Mouse (Mus musculus) 3T3-L1 (cell line): ENCODE measurements at regions not wholly inside any gene's neighbourhood (a gene's known extent, or its start where the extent isn't known, plus 50 kb on each side); places are given as distances from the start of the nearest gene placed in this dataset.

Experiments
- DNase-seq: peaks from one replicate; pipeline ENCODE4 v3.0.0-alpha.2; 2015; ENCODE audit warnings: low read depth, low spot score

DNA sequence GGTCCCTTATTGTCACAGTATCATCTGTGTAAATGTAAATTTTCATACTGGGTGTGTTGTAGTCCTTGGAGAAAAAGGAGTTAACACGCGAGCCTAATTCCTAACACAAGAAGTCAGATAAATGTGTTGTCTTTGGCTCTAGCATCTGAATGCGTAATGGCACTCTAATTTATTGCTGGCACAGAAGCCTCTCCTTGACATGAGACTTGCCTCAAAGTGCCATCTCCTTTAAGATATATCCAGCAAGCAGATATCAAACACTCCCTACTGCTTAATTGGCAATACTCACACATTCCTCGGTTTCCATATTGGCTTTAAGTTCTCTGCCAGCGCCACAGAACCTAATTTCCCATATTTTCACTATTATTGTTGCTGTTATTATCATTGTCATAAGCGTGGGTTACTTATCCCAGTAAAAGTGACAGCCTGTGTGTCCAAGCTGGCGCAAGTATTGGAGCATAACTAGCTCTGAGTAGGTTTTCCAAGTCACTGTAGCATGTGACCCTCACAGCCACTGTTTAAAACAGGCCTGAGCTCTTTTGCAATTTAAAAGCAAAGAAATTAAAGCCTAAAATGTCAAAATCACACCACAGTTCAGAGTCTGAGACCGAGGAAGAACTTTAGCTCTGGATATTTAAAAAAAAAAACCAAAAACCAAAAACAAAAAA is 156.9 kb upstream of the Gorab start:
- DNase-seq = peak; percentile 25

DNA sequence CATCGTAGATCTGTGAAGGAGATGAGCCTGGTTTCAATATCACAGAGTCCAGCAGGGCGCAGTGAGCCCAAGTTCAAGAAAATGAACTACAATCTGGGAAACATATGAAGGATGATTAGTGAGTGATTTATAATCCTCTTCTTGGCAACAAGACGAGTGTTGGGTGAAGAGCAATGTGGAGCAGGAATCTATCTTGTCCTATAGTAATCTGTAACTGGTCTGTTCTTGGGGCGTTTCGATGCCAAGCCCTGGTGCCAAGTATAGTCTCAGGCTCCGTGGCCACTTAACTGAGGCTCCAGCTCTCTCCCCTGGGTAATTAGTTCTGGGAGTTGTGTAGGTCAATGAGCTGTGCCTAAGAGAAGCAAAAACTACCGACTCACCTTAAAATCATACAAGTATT is 154.4 kb upstream of the Gorab start:
- no peak for DNase-seq

DNA sequence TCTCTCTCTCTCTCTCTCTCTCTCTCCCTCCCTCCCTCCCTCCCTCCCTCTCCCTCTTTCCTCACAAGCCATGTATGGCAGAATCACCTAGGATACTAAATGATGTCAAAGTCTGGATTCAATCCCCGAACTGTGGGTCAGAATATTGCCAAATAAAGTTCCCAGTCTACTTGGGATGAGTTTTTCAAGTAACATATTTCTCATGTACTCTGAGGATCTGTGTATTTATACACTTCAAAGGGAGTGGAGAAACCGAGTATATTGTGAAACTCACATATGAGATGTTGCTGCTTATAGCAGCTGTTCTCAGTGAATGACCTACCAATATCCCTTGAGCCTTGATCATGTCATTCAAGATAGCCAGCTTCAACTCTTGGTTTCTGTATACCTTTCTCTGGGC is 151.7 kb upstream of the Gorab start:
- no peak for DNase-seq

DNA sequence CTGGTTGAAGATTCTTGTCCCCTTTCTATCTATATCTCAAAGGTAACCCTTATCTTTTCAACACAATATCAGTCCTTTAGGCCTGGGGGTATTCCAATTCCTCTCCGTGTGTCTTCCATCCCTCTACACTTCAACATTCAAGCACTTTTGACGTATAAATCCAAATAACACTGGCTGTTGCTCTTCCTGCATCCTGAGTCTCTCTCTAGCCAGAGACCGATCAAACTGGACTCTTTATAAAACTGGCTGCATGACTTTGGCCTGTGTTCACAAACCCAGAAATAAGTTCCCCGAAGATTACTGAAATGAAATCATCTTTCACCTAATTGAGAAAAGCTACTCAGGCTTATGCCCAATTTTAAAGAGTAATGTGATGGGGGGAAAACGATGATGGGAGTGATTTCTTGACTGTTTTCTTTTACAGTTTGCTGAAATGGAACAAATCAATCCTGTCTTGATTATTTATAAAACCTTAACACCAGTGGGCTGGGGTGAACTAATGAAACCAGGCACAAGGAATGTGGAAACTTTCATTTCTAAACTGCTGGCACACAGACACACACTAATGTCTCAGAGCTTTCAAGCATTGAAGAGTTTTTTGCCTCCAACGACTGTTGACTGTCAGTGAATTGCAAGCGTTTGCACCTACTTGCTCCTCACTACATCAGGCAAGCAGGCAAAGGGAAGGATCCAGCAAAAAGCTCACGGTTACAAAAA is 135.5 kb upstream of the Gorab start:
- no peak for DNase-seq

DNA sequence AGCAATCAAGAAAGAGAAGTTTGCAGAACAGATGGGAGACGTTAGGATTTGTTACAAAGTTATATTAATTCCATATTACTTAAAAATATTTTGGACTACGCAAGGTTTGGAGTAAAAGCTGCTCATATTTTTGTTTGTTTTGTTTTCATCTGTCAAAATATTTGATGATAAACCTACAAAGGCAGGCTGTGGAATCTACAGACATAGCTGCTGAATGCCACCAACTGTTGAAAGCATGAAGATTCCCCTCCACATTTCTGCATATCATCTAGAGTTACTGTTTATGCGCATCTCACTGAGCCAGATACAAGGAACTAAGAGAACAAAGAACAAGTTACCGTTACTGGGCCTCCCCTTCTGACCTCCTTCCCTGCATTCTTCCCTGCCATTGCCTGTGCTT is 127.1 kb upstream of the Gorab start:
- no peak for DNase-seq

DNA sequence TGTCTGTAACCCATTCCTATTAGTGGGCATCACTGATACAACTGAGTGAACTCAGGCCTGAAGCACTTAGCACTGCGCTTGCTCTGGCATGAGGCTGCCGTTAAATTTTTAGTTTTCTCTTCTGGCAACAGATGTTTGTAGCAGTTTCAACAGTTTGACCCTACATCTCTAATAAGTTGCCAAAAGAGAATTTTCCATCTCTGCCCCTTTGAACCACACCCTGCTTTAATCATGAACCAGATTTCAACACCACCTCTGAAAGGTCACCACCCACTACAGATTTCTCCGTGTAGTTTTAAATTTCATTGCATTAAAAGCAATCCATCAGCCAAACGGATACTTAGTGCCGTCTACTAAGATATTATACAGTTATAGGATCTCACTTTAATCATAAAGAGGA is 114.5 kb upstream of the Gorab start:
- peak; percentile 56 for DNase-seq

DNA sequence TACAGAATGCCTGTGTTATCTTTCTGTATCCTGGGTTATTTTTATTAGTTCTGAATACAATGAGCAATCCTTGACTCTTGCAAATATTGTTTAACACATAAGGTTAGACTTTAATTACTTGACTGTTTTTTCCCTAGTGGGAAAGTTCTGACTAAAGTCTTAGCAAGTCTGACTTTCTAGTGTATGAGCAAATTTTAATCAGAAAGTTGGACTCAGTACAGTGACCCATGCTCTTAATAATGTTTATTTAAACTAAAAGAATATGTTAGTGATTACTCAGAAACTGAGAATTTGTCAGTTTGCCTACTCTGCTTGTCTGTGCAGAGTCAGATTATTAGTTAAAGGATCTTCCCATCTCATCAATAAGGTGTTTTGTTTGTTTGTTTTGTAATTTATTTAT is 109.4 kb upstream of the Gorab start:
- DNase-seq = peak; percentile 62

DNA sequence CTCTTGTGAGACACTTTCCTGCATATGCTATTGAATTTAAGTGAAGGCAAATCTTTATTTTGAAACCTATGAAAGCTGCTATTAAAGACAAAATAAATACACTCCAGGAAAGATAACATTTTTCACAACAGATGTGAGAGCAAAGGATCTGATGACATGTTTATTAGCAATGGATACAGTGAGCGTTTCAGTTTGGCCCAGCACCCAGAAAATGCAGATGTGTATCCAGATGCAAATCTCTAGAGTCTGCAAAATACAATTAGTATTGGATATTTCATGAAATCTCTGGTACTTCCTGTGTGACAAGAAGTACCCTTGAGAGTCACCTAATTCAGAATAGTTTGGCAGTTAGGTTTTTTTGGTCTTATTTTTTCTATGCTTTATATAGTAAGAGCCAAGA is 108.5 kb upstream of the Gorab start:
- peak; percentile 61 for DNase-seq

DNA sequence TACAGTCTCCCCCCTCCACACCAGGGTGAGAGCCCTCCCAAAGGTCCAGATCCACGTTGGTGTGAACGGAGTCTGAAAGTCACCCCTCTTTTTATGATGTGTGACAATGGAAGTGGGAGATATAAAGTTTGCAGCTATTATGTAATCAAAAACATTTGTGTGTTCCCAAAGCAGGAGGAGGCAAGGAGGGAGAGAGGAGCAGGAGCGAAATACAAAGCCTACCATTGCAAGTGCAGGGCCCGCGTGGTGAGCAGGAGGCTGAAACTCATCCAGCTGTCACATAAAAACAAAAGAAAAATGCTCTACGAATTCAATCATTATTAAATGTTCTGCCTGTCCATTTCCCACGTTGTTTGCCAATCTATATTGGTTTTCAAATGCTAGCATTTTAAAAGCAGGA is 101.6 kb upstream of the Gorab start:
- no peak for DNase-seq

DNA sequence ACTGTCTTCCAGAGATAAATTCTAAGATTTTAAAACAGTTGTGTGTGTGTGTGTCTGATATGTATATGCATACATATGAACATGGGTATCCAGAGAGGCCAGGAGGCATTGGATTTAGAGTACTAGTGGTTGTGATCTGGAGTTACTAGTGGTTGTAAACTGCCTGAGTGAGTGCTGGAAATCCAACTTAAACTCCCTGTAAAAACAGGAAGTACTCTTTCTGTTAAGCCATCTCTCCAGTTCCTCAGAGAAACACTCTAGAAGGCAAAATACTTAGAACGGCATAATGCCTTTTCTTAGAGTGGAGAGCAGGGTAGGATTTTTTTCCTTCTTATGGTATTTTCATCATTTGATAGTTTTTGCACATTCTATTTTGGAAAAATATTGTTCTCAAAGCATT is 99.1 kb upstream of the Gorab start:
- DNase-seq = no peak

DNA sequence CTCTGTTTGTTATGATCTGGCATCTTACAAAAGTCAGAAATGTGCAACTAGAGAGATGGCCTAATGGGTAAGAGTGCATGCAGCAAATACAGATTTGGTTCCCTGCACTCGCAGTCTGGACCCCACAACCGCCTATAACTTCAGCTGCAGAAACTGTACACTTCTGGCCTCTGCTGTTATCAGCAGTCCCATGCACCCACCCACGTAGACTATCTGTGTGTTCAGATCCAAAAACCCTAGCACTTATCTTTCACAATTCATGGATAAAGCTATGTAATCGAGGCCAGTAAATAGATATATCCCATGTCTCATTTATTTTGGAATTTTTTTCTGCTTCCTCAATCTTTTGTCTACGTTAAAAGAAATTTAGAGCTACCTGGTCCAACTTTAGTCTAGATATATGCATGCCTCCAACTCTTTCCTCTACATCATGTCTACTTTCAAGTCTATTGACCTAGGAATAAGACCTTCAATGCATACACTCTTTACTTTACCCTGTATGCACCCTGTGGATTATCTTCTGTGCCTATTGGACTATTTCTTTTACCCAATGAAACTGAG is 95.0 kb upstream of the Gorab start:
- DNase-seq = no peak

DNA sequence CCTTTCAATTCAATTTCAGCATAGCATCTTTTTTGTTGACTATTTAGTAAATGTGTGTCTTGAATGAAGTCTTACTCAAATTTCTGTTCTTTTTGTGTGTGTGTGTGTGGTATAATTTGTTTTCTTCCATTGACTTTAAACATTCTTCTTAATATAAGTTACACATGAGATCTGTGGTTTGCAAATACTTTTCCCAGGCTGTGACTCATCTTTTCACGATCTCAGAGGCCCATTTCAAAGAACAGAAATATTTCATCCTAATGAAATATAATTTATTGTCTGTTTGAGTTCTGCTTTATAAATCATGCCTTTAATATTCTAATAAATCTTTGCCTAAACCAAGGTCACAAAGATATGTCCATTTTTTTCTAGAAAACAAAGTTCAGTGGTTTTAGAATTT is 92.9 kb upstream of the Gorab start:
- DNase-seq = peak; percentile 75

DNA sequence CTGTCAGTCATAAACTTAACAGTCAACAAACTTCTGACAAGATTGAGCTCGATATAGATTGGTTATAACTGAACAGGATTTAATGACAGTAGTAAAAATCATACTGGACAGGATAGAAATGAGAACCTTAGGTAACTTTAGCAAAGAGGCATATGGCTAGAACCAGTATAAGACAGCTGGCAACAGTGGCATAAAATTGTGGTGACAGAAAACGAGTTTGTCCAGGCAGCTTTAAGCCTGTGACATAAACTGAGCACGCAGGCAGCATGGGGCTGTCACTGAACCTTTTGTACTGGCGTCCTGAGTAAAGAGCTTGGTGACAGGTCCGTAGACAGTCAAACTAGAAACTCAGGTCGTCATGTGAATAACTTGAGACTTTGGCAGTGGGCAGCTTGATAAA is 85.1 kb upstream of the Gorab start:
- DNase-seq = no peak

DNA sequence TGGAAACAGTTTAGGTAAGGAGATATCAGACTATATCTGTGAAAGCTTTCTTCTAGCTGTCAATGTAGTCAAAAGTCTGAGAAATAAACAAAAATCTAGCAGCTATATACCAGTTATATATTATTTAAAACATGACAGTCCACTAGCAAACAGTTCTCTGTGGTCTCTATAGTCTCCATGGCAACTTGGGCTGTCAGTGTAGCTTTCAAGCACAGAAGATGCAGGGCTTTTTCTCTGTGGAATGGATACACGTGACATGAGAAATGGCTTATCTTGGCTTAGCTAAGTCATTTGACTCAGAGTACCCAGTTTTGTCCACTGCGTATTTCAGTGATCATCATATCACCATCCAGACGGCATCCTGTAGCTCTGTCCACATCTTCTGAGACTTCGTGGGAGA is 84.6 kb upstream of the Gorab start:
- no peak for DNase-seq

DNA sequence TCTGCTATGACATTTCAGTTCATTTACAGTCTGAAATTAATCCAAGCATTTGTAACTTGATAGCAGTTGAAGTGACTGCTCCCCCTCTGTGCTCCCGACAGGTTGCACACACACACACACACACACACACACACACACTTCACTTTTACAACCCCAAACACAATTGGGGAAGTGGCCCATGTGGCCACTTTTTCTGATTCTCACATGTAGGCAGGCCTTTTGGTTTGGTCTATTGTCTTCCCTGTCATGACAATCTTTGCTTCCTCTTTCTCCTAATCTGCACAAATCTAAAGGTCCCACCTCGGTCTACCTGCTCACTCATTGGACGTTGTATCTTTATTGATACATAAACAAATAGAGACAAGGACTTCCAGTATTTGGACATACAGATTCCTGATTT is 79.6 kb upstream of the Gorab start:
- DNase-seq = no peak

DNA sequence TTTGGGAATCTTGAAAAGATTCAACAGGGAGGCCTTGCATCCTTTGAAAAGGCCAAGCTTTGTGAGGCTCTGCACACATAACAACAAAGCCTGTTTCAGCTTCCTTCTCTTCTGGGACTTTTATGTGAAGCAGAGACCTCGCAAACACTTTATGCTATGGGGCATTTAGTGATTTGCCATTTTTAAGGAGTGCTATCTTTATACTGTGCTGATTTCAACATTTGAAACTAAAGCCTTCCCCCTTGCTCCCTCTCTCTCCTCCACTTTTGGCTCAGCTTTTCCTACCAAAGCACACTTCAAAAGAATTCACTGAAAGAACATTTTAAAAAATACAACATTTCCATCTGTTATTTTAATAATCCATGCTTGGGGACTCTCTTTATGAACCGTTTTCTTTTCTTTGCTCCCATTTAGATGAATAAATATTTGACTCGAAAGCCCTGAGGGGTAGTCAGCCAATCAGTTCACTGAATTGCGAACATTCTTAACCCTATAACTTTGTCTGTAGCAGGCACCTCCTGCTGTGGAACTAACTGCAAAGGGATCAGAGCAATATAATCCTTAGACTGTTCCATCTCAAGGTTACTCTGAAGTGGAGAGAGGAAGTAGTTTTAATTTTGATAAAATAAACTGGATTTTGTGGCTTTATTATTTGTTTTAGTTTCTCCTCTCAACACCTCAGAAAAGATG is 74.2 kb upstream of the Gorab start:
- DNase-seq = no peak

DNA sequence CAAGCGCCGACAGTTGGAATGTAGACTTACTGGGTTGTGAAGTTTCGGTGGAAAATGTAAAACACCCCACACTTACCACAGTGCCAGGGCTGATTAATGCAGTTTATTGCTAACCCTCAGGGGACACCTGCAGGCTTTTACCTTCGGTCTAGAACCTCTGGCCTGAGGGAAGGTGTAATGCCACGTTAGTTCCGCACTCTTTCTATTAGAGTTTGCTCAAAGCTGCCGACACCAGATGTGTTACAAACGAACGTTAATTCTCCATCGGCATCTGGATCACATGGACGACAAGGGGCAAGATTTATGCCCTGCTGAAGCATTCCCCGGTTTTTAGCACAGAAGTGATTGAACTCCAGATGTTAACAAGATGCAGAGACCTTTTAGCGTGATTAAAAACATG is 57.7 kb upstream of the Gorab start:
- no peak for DNase-seq

DNA sequence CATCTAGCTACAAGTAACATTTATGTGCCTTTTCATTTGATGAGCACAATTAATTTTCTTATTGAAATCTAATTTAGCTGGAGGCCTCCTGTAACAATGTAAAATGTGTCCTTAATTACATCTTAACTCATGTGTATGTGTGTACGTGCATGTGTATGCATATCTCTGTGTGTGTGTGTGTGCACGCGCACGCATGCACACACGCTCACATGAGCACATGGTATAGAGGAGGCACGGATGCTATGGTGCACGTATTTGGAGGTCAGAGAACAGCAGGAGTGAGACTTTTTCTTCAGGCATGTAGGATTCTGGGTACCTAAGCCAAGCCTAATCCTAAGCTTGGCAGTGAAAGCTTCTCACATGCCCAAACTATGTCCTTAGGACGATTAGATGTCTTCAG is 52.9 kb upstream of the Gorab start:
- DNase-seq = no peak
